Mouse (Mus musculus) embryonic fibroblast, embryonic 13.5 days (primary cell): ENCODE measurements around the gene Rce1.

Source experiments
- CTCF ChIP-seq: IDR thresholded peaks from 2 replicates; pipeline ENCODE4 v1.5.1; 2011; ENCODE audit warnings: mild to moderate bottlenecking, control low read depth, low read length, moderate library complexity, borderline replicate concordance; ENCODE audit not compliant: insufficient read depth
- POLR2A ChIP-seq: IDR thresholded peaks from 2 replicates; pipeline ENCODE4 v1.6.1; 2011; ENCODE audit warnings: low read depth, mild to moderate bottlenecking, control low read depth, low read length, moderate library complexity

DNA sequence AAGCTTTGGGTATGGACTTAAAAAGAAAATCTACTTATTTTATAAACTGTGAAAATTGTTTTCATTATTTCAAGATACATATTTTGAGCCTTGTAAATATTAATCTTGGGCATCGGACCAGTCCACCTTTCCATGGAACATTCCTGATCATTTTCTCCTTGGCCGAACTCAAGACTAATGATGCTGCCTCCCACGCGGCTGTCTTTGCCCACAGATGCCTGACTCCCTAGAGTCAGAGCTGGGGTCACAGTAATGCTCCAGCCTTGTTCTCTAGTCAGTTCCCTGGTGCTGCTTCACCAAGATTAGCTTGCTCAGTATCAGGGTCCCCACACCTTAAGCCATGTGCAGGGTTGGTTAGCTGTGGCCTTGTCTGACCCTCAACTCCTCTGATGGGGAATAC, 19.8 kb downstream of the Rce1 start:
- TF ChIP-seq CTCF, result no peak
- TF ChIP-seq POLR2A, result no peak
